Comparison of ENCODE assay signal across 11 mouse cellular contexts in genomic region chr4:22367368-22367767, GRCm38 (mm10). TPM values are rescaled to one million over a fixed set of nuclear protein-coding genes. Genes with fewer than 3 reads are reported as not detected.
DNase-seq lines count a peak whose midpoint lies in the region; ATAC-seq and TF ChIP-seq lines count a peak whose summit lies in the region.
"Had no signal": no experiment of that assay in that cellular context is flagged by ENCODE, and none has a peak within 500 bp of the region (broad histone marks: within the 10 kb centered on the region; RNA-seq: fewer than 3 reads in every experiment).

No protein-coding gene starts in this region.

- TF ChIP-seq CTCF in stomach, postnatal 0 days (IDR thresholded peaks at IDR 0.05; ENCODE audit: low read depth), result peak; percentile 65

- TF ChIP-seq EP300 in stomach, postnatal 0 days (optimal IDR thresholded peaks at IDR 0.05), result no peak

- H3K4me3 ChIP-seq in megakaryocyte, embryonic 14.5 days (replicated peaks), result peak overlapping the region; percentile 14
- no peak overlapping the region for H3K4me3 ChIP-seq in embryonic facial prominence, embryonic 14.5 days (ENCODE audit: low read depth, low read length)
- H3K4me3 ChIP-seq in stomach, postnatal 0 days (ENCODE audit: low read depth, low read length), result no peak overlapping the region
- H3K4me3 ChIP-seq: limb, embryonic 13.5 days had no signal

- DNase-seq in frontal cortex, postnatal 25 days (ENCODE audit: low spot score in 2 of 2), result no peak
- DNase-seq in embryonic facial prominence, embryonic 14.5 days (ENCODE audit: low spot score), result peak; percentile 14
- no peak for DNase-seq in stomach, postnatal 0 days (ENCODE audit: low spot score)
- no peak for DNase-seq in right cerebral cortex, postnatal 10 days (ENCODE audit: low spot score in 2 of 2)
- DNase-seq in left cerebral cortex, postnatal 25 days (ENCODE audit: low spot score in 2 of 2), result no peak
- DNase-seq: cerebellum, adult 9-10 months; kidney, adult 8-10 months had no signal

- peaks cover 26% of the 10 kb centered on the region for H3K4me1 ChIP-seq in megakaryocyte, embryonic 14.5 days
- H3K4me1 ChIP-seq in embryonic facial prominence, embryonic 14.5 days (ENCODE audit: control insufficient read depth, insufficient read depth, low read length), result no peaks in the 10 kb centered on the region
- H3K4me1 ChIP-seq in stomach, postnatal 0 days (replicated peaks; ENCODE audit: control insufficient read depth, insufficient read depth), result no peaks in the 10 kb centered on the region

- WGBS in embryonic facial prominence, embryonic 14.5 days, result 48% methylated on average over 5 of the region's 5 CpGs
- 59% methylated on average over 5 of the region's 5 CpGs for WGBS in stomach, postnatal 0 days

- intact Hi-C loops in left cerebral cortex, postnatal 25 days (cut with DNase I), result loop anchor here (5.0 kb wide), 1 partner anchor 65 kb away; no protein-coding TSS in a partner anchor

- H3K9ac ChIP-seq in embryonic facial prominence, embryonic 14.5 days (ENCODE audit: low read depth, low read length), result no peak overlapping the region
- H3K9ac ChIP-seq in stomach, postnatal 0 days (ENCODE audit: low read length), result no peak overlapping the region
- H3K9ac ChIP-seq: limb, embryonic 13.5 days had no signal

- H3K4me2 ChIP-seq in embryonic facial prominence, embryonic 14.5 days (ENCODE audit: low read depth, low read length), result no peak overlapping the region
- H3K4me2 ChIP-seq in stomach, postnatal 0 days (replicated peaks; ENCODE audit: low read depth), result no peak overlapping the region
- H3K4me2 ChIP-seq: limb, embryonic 13.5 days had no signal

- no peaks in the 10 kb centered on the region for H3K9me3 ChIP-seq in megakaryocyte, embryonic 14.5 days
- no peaks in the 10 kb centered on the region for H3K9me3 ChIP-seq in embryonic facial prominence, embryonic 14.5 days (ENCODE audit: control insufficient read depth, low read length)
- H3K9me3 ChIP-seq in stomach, postnatal 0 days (ENCODE audit: control insufficient read depth, low read length), result no peaks in the 10 kb centered on the region
- H3K9me3 ChIP-seq: limb, embryonic 13.5 days had no signal

- no peak overlapping the region for H3K27ac ChIP-seq in embryonic facial prominence, embryonic 14.5 days (replicated peaks; ENCODE audit: low read depth, low read length)
- H3K27ac ChIP-seq in stomach, postnatal 0 days (replicated peaks), result no peak overlapping the region
- H3K27ac ChIP-seq: limb, embryonic 13.5 days had no signal

- H3K27me3 ChIP-seq in megakaryocyte, embryonic 14.5 days (replicated peaks), result no peaks in the 10 kb centered on the region
- no peaks in the 10 kb centered on the region for H3K27me3 ChIP-seq in embryonic facial prominence, embryonic 14.5 days (replicated peaks; ENCODE audit: control insufficient read depth, insufficient read depth, low read length)
- H3K27me3 ChIP-seq in stomach, postnatal 0 days (ENCODE audit: control insufficient read depth, insufficient read depth, low read length), result no peaks in the 10 kb centered on the region
- H3K27me3 ChIP-seq: limb, embryonic 13.5 days had no signal

- peak; percentile 90 for ATAC-seq in frontal cortex, adult (ENCODE audit: low TSS enrichment)
- ATAC-seq in megakaryocyte, adult 5-6 weeks (ENCODE audit: poor library complexity, severe bottlenecking), result no peak
- ATAC-seq in embryonic facial prominence, embryonic 14.5 days (ENCODE audit: low read depth), result no peak
- ATAC-seq in stomach, postnatal 0 days (ENCODE audit: low FRiP score, low TSS enrichment), result 0 out of 2 replicates have a peak, but pooled peaks have one; percentile 35

- H3K36me3 ChIP-seq in megakaryocyte, embryonic 14.5 days (replicated peaks; ENCODE audit: low read length), result peaks cover 9% of the 10 kb centered on the region
- H3K36me3 ChIP-seq in embryonic facial prominence, embryonic 14.5 days (ENCODE audit: control insufficient read depth, insufficient read depth, low read length), result no peaks in the 10 kb centered on the region
- H3K36me3 ChIP-seq in stomach, postnatal 0 days (ENCODE audit: control insufficient read depth, insufficient read depth, low read length), result no peaks in the 10 kb centered on the region
- H3K36me3 ChIP-seq: limb, embryonic 13.5 days had no signal

RNA-seq across cellular contexts. Expression of gene Fbxl4, which starts 10.0 kb away (rescaled TPM):
- polyA plus RNA-seq in megakaryocyte, embryonic 14.5 days (2012; ENCODE audit: insufficient read depth, low replicate concordance), result 0.63 TPM in 1 of 2 replicates, not detected in the other
- 12.8 and 15.0 TPM in 2 replicates for total RNA-seq in megakaryocyte, adult 5-6 weeks (2015)
- total RNA-seq in megakaryocyte, adult 5-6 weeks (2017), result 6.9 and 8.2 TPM in 2 replicates
- polyA plus RNA-seq in embryonic facial prominence, embryonic 14.5 days (2014; fragmentation: Nextera tagmentation; extraction: Ambion mirVana), result 15.4 and 15.6 TPM in 2 replicates
- polyA plus RNA-seq in stomach, postnatal 0 days (2015; fragmentation: Nextera tagmentation; extraction: Ambion mirVana), result 11.5 and 12.1 TPM in 2 replicates
- 10 to 100 TPM; 14.4 to 16.7 TPM for total RNA-seq in left cerebral cortex, postnatal 25 days (2021)

Comparison
In these comparisons a context has a peak if more than half of its experiments do, and no peak if none do; other contexts are left out.
1. ATAC-seq: peak in frontal cortex, adult (single experiment) and stomach, postnatal 0 days (single experiment); none in megakaryocyte, adult 5-6 weeks (single experiment) and embryonic facial prominence, embryonic 14.5 days (single experiment).